Mouse (Mus musculus): ENCODE data around the gene Ip6k3.

GRCm38 (mm10) chr17:27126974-27127373 lies 40.6 kb downstream of the Ip6k3 start:
- no peak for TF ChIP-seq POLR2A (IDR thresholded peaks at IDR 0.05; ENCODE audit: insufficient read depth, low read length)
- TF ChIP-seq CTCF (IDR thresholded peaks at IDR 0.05; ENCODE audit: low read depth, low read length) = no peak
